Mouse (Mus musculus) bone marrow, adult 2 months (tissue): ENCODE measurements around the gene Xkr7. TPM values are rescaled to one million over a fixed set of nuclear protein-coding genes. Genes with fewer than 3 reads are reported as not detected.

Experiments
- H3K27ac ChIP-seq: fragments of 200-500 bp; 2 replicates; pipeline ENCODE4 v1.5.1; 2012; ENCODE audit warnings: low read depth, mild to moderate bottlenecking, control low read depth, inconsistent platforms, low read length; ENCODE audit not compliant: control insufficient read depth, poor library complexity, insufficient read depth
- H3K4me1 ChIP-seq: fragments of 200-500 bp; 2 replicates; pipeline ENCODE4 v1.6.1; 2011; ENCODE audit warnings: low read length; ENCODE audit not compliant: control insufficient read depth, insufficient read depth
- H3K4me3 ChIP-seq: fragments of 200-500 bp; replicated peaks from 2 replicates; pipeline ENCODE3; 2011; ENCODE audit warnings: mild to moderate bottlenecking, low read depth, low read length, control low read depth; ENCODE audit not compliant: control insufficient read depth
- CTCF ChIP-seq: fragments of 200-500 bp; IDR thresholded peaks from 2 replicates; pipeline ENCODE4 v1.5.1; 2011; ENCODE audit warnings: low read length, control low read depth; ENCODE audit not compliant: control insufficient read depth, insufficient read depth
- POLR2A ChIP-seq: fragments of 200-500 bp; IDR thresholded peaks from 2 replicates; pipeline ENCODE4 v1.6.1; 2011; ENCODE audit warnings: low read depth, mild to moderate bottlenecking, control low read depth, low read length, borderline replicate concordance; ENCODE audit not compliant: control insufficient read depth
- whole genome bisulfite sequencing: fragments of 180-500 bp; shearing (Covaris S2); methylation state at CpG from one replicate; pipeline ENCODE4 v1.1.7; 2018; 5-methylcytosine and 5-hydroxymethylcytosine counted together
- polyA plus RNA-seq: library from polyadenylated mRNA; stranded (reverse); fragments of >200 nt; gene quantifications from 2 replicates; pipeline ENCODE4 v1.2.4, GENCODE M21; 2011; ENCODE audit warnings: low replicate concordance; ENCODE audit not compliant: missing spikeins, insufficient read depth, insufficient read length

Gene Xkr7
- polyA plus RNA-seq, 1 experiment = not detected

DNA sequence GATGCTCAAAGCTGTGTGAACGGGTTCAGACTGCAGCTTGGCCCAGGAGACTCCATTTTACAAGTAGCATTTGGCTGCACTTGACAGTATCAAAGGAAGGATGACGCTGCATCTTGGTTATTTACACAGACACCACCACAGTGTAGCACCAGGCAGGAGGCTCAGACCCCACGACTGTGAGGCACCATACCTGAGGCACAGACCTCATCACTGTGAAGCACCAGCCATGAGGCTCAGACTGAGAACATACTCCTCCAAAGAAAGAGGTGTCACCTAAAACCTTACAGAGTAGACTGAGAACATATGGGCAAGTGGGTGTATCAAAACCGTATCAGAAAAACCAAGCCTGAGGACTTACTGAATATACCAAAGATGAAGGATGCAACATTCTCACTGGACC is 8.8 kb upstream of the Xkr7 start:
- Histone ChIP-seq H3K4me3 (no peak overlapping the region), H3K4me1 (no peaks in the 10 kb centered on the region), H3K27ac (no peak overlapping the region)
- WGBS = 56% methylated on average over 4 of the region's 4 CpGs
- TF ChIP-seq POLR2A (no peak), CTCF (no peak)

DNA sequence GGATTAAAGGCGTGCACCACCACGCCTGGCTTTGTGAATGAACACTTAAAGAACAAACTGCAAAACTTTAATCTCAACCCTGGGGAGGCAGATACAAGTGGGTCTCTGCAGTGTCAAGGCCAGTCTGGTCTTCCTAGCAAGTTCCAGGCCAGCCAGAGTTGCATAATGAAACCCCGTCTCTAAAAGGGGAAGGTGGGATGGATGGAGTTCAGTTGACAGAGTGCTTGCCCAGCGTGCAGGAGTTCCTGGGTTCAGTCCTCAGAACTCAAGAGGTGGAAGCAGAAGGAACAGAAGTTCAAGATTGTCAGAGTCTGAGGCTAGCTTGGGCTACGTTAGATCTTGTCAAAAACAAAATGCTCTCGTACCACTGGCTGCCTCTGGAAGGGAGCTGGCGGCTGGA is 5.6 kb upstream of the Xkr7 start:
- no peak for TF ChIP-seq POLR2A
- no peak for TF ChIP-seq CTCF
- WGBS = 48% methylated on average over 7 of the region's 7 CpGs
- no peaks in the 10 kb centered on the region for H3K4me1 ChIP-seq
- no peak overlapping the region for H3K4me3 ChIP-seq
- H3K27ac ChIP-seq = no peak overlapping the region; the same call in 1 of the 2 replicates

DNA sequence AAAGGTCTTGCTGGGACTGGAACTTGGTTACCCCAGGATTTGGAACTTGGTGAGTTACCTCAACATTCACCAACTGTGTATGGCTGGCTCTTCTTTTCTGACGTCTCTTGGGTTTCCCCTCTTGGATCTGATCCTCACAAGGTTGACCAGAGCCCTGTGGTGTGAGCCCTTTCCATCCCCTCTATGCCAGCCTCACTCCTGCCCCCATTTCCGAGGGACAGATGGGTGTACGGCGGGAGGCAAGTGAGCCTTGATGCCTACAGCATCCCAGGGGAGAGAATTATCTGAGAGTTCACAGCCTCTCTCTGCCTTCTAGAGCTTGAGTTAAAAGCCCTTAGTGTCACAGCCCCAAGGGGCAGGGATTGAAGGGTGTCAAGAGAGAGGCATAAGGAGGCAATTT is 4.2 kb upstream of the Xkr7 start:
- Histone ChIP-seq H3K4me1 (no peaks in the 10 kb centered on the region; the same call in 1 of the 2 replicates), H3K4me3 (no peak overlapping the region), H3K27ac (no peak overlapping the region)
- WGBS = 62% methylated on average over 4 of the region's 4 CpGs
- TF ChIP-seq POLR2A = no peak
- TF ChIP-seq CTCF = no peak

DNA sequence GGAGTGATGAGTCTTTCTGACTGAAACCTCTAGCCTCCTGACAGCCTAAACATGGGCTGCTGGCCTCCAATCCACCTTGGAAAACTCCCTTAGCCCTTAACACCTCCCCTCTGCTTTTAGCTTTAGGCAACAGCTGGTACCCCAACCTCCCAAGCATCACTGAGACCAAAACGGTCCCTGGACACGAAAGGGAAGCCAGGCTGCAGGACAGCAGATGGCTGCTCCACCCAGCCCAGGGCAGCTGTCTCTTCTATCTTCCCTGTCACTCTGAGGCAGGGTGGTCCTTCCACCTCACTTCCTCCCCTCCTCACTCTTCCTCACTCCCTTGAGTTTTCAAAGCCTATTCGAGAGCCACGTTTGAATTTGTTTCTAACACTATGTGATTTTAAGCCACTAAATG is 1.2 kb upstream of the Xkr7 start:
- Histone ChIP-seq H3K4me1 (no peaks in the 10 kb centered on the region; the same call in 1 of the 2 replicates), H3K4me3 (no peak overlapping the region), H3K27ac (no peak overlapping the region)
- 18% methylated on average over 4 of the region's 4 CpGs for WGBS
- TF ChIP-seq CTCF (no peak), POLR2A (no peak)

DNA sequence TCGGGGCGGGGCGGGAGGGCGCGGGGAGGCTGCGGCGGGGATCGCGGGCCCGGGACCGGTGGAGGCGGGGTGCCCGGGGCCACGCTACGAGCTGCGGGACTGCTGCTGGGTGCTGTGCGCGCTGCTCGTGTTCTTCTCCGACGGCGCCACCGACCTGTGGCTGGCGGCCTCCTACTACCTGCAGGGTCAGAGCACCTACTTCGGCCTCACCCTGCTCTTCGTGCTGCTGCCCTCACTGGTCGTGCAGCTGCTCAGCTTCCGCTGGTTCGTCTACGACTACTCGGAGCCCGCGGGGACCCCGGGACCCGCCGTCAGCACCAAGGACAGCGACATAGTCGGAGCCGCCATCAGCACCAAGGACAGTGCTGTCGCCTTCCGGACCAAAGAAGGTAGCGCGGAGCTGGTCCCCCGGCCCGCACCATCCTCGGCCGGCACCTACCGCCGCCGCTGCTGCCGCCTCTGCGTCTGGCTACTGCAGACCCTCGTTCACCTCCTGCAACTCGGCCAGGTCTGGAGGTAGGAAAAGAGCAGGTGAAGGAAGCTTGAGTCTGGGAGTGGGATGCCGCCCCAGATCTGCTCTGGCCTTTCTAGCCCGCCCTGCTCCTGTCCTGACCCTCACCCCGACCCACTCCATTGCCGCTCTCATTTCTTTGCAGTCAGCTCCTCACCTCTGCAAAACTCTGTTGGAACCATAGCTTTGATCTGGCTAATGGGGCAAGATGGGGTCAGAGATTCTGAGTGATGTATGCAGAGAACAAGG is 611 bp downstream of the Xkr7 start:
- WGBS = 2% methylated on average over 57 of the region's 58 CpGs
- Histone ChIP-seq H3K4me3 (no peak overlapping the region), H3K27ac (no peak overlapping the region; the same call in 1 of the 2 replicates), H3K4me1 (no peaks in the 10 kb centered on the region; the same call in 1 of the 2 replicates)
- TF ChIP-seq POLR2A (no peak; the same call in 1 of the 2 replicates), CTCF (peak; percentile 19; the same call in 1 of the 2 replicates)

DNA sequence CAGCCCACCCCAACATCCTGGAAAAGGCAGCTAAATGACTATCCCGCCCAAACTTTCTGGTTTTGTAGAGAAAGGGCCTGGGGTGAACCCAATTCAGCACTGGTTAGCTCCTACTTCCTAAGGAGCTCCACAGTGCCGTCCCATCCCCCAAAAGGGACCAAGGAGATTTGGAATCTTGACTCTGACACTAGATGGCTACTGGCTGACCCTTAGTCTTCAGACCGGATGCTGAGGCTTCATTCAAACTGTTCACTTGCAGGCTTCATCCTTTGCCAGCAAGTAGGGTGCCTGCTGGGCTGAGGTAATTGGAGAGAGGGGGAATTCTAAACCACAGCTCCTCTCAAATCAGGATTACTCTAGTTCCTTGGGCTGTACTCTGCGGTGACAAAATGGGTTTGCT is 1.3 kb downstream of the Xkr7 start:
- 22% methylated on average over 4 of the region's 4 CpGs for WGBS
- Histone ChIP-seq H3K27ac (no peak overlapping the region), H3K4me3 (no peak overlapping the region), H3K4me1 (no peaks in the 10 kb centered on the region; the same call in 1 of the 2 replicates)
- no peak for TF ChIP-seq CTCF
- TF ChIP-seq POLR2A = no peak

DNA sequence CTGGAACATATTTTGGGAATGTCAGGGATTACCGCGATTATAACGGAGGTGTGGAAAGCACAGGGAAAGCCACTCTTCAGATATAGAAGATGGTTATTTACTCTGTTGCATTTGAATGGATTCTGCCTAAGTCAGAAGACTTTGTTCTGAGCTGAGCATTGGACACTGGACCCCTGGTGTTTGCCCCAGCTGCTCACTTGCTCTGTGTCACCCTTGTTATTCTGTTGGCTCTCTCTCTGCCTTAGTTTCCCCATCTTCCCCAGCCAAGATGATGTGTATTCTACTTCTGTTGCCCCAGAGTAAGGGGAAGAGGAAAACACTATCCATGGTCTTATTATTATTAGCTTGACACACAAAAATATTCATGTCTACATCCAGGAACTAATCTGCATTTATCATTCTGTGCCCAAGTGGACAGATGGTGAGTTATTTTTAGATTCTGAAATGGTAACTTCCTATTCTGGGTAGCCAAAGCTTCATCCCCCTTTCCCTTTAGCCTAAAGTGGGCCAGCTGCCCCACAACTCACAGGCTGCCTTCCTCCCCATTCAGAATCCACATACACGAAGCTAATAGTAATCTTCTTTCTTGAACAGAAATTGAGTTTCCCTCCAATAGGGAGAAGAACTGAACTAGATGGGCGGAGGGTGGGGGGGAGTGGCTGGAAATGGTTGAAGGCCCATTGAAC is 2.0 kb downstream of the Xkr7 start:
- Histone ChIP-seq H3K4me1 (no peaks in the 10 kb centered on the region; the same call in 1 of the 2 replicates), H3K4me3 (no peak overlapping the region), H3K27ac (no peak overlapping the region)
- WGBS = 64% methylated on average over 5 of the region's 5 CpGs
- TF ChIP-seq POLR2A = no peak
- TF ChIP-seq CTCF = no peak

DNA sequence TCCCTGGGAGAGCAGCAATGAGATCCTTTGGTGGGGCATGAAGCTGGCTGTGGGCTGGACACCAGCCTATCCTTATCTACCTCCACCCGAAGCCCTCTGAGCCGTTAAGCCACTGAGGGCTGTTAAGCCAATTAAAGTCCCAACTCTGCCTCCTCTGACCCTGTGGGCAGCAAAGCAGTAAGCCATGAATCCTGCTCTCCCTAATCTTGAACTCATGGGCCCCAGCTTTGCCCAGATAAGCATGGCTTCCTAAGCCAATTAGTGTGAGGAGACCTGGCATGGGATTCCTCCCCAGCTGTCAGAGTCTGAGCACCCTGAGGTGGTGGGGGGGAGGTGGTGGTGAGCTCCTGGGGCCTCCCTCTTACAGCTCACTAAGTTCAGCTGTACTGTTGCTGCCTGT is 5.0 kb downstream of the Xkr7 start:
- WGBS = 28% methylated on average over 2 of the region's 2 CpGs
- no peaks in the 10 kb centered on the region; the same call in 1 of the 2 replicates for H3K4me1 ChIP-seq
- H3K4me3 ChIP-seq = no peak overlapping the region
- no peak overlapping the region for H3K27ac ChIP-seq
- TF ChIP-seq POLR2A = no peak
- TF ChIP-seq CTCF = no peak

DNA sequence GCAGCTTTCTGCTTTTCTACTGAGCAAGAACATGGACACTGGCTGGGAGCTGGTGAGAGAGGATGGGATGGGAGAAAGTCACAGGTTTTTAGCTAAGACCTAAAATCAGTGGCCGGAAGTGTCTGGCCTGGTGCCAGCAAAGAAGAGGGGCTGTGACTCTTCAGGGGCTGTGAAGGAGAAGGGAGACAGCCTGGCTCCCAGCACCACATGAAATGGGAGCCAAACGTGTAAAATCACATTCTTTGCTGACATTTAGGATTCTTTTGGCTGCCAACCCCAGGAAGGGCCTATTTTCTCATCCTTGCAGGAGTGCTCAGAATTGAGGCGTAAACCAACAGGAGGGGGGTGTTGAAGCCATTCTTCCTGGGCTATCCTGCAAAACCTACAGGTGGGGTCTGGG is 12.2 kb downstream of the Xkr7 start:
- Histone ChIP-seq H3K27ac (no peak overlapping the region), H3K4me1 (no peaks in the 10 kb centered on the region; the same call in 1 of the 2 replicates), H3K4me3 (no peak overlapping the region)
- WGBS = 75% methylated on average over 3 of the region's 3 CpGs
- no peak for TF ChIP-seq CTCF
